Mouse (Mus musculus) embryonic fibroblast, embryonic 13.5 days (primary cell): ENCODE data around the gene Gm28635. TPM values are rescaled to one million over a fixed set of nuclear protein-coding genes. Genes with fewer than 3 reads are reported as not detected.

ENCODE experiments used
- H3K27ac ChIP-seq: 2 replicates; pipeline ENCODE4 v1.5.1; 2012; ENCODE audit warnings: low read length, control low read depth, inconsistent platforms; ENCODE audit not compliant: insufficient read depth
- H3K4me1 ChIP-seq: 2 replicates; pipeline ENCODE4 v1.6.1; 2011; ENCODE audit warnings: low read length; ENCODE audit not compliant: control insufficient read depth, insufficient read depth
- H3K4me3 ChIP-seq: 2 replicates; pipeline ENCODE4 v1.5.1; 2011; ENCODE audit warnings: mild to moderate bottlenecking, control low read depth, low read length; ENCODE audit not compliant: insufficient read depth
- CTCF ChIP-seq: IDR thresholded peaks from 2 replicates; pipeline ENCODE4 v1.5.1; 2011; ENCODE audit warnings: mild to moderate bottlenecking, control low read depth, low read length, moderate library complexity, borderline replicate concordance; ENCODE audit not compliant: insufficient read depth
- POLR2A ChIP-seq: IDR thresholded peaks from 2 replicates; pipeline ENCODE4 v1.6.1; 2011; ENCODE audit warnings: low read depth, mild to moderate bottlenecking, control low read depth, low read length, moderate library complexity
- polyA plus RNA-seq: library from polyadenylated mRNA; stranded (reverse); fragments of >200 nt; gene quantifications from 2 replicates; pipeline ENCODE4 v1.2.4, GENCODE M21; 2011; ENCODE audit warnings: low read depth; ENCODE audit not compliant: missing spikeins, insufficient read length

Gm28635 gene
- polyA plus RNA-seq, 1 experiment = not detected

- H3K4me1 ChIP-seq = 0 out of 2 replicates have a peak, but pooled peaks cover 2% of the 10 kb centered on the region
- no peak overlapping the region for H3K4me3 ChIP-seq
- 0 out of 2 replicates have a peak overlapping the region, but pooled peaks have one; percentile 2 for H3K27ac ChIP-seq
- TF ChIP-seq CTCF (no peak), POLR2A (no peak)
These were observed 51.4 kb downstream of the Gm28635 start for GRCm38 (mm10) chr2:84626366-84626975.

- Histone ChIP-seq H3K4me1 (peaks cover 2% of the 10 kb centered on the region; the same call in 1 of the 2 replicates), H3K4me3 (no peak overlapping the region), H3K27ac (no peak overlapping the region)
- no peak for TF ChIP-seq CTCF
- TF ChIP-seq POLR2A = no peak
These were observed 53.6 kb downstream of the Gm28635 start for GRCm38 (mm10) chr2:84624201-84624600.

- TF ChIP-seq POLR2A = no peak
- no peak for TF ChIP-seq CTCF
- no peak overlapping the region for H3K27ac ChIP-seq
- no peak overlapping the region for H3K4me3 ChIP-seq
- peaks cover 7% of the 10 kb centered on the region for H3K4me1 ChIP-seq
These were observed 54.3 kb downstream of the Gm28635 start for GRCm38 (mm10) chr2:84623428-84624119.

- H3K27ac ChIP-seq = no peak overlapping the region
These were observed 55.2 kb downstream of the Gm28635 start for GRCm38 (mm10) chr2:84622668-84623067.

GRCm38 (mm10) chr2:84619646-84620340, 58.0 kb downstream of the Gm28635 start:
- TF ChIP-seq POLR2A (no peak), CTCF (no peak)
- H3K27ac ChIP-seq = no peak overlapping the region
- no peak overlapping the region for H3K4me3 ChIP-seq
- H3K4me1 ChIP-seq = peaks cover 5% of the 10 kb centered on the region

More at GRCm38 (mm10) chr2:84622668-84623067, 55.2 kb downstream of the Gm28635 start:
- peaks cover 7% of the 10 kb centered on the region for H3K4me1 ChIP-seq
- no peak for TF ChIP-seq POLR2A
- TF ChIP-seq CTCF = no peak
- H3K4me3 ChIP-seq = no peak overlapping the region

- Histone ChIP-seq H3K4me1 (peaks cover 5% of the 10 kb centered on the region), H3K27ac (no peak overlapping the region; the same call in 1 of the 2 replicates), H3K4me3 (no peak overlapping the region)
- TF ChIP-seq POLR2A = no peak
These were observed 58.9 kb downstream of the Gm28635 start for GRCm38 (mm10) chr2:84618914-84619313.

- Histone ChIP-seq H3K4me3 (no peak overlapping the region), H3K4me1 (peaks cover 5% of the 10 kb centered on the region), H3K27ac (no peak overlapping the region)
- TF ChIP-seq POLR2A (no peak), CTCF (no peak; the same call in 1 of the 2 replicates)
These were observed 60.0 kb downstream of the Gm28635 start for GRCm38 (mm10) chr2:84617637-84618515.

- TF ChIP-seq POLR2A (no peak), CTCF (no peak)
- no peak overlapping the region for H3K4me3 ChIP-seq
- H3K27ac ChIP-seq = no peak overlapping the region
- no peaks in the 10 kb centered on the region for H3K4me1 ChIP-seq
These were observed 65.1 kb downstream of the Gm28635 start for GRCm38 (mm10) chr2:84612764-84613163.

- Histone ChIP-seq H3K27ac (no peak overlapping the region), H3K4me3 (no peak overlapping the region), H3K4me1 (no peaks in the 10 kb centered on the region)
- TF ChIP-seq CTCF (no peak), POLR2A (no peak)
These were observed 70.0 kb downstream of the Gm28635 start for GRCm38 (mm10) chr2:84607842-84608241.
